Mouse (Mus musculus) adrenal gland, postnatal 4 days (tissue): ENCODE data around the gene Snx1. TPM values are rescaled to one million over a fixed set of nuclear protein-coding genes. Genes with fewer than 3 reads are reported as not detected.

Experiments used
- DNase-seq, 2 experiments: peaks; one replicate each; pipeline ENCODE4 v3.0.0; 2021 to 2022; ENCODE audit warnings: low spot score in 2 of 2, mixed read lengths in 2 of 2
- total RNA-seq, 2 experiments: library from RNA; stranded (reverse); gene quantifications; 2 replicates each; pipeline ENCODE4 v1.2.3; 2021

The Snx1 gene
- total RNA-seq, 2 experiments from 2014 or later, result 107 to 111 TPM

- peak; percentile 92 to 93 for DNase-seq
Measured at GRCm38 (mm10) chr9:66059583-66060307, 66.6 kb downstream of the Snx1 start, which contains the start of gene Ppib. Gene Ppib, plus strand, starts transcription at chr9:66060222.

GRCm38 (mm10) chr9:66053620-66054019, 72.8 kb downstream of the Snx1 start:
- DNase-seq, result no peak

- DNase-seq, result no peak
Measured at GRCm38 (mm10) chr9:66052731-66053130, 73.7 kb downstream of the Snx1 start.

GRCm38 (mm10) chr9:66051493-66051892, 74.9 kb downstream of the Snx1 start:
- no peak for DNase-seq

- no peak for DNase-seq
Measured at GRCm38 (mm10) chr9:66049931-66050601, 76.3 kb downstream of the Snx1 start.

- DNase-seq, result no peak
Measured at GRCm38 (mm10) chr9:66043241-66043640, 83.1 kb downstream of the Snx1 start.

- no peak for DNase-seq
Measured at GRCm38 (mm10) chr9:66042331-66042730, 84.1 kb downstream of the Snx1 start.

- DNase-seq, result no peak
Measured at GRCm38 (mm10) chr9:66040801-66041200, 85.6 kb downstream of the Snx1 start.

GRCm38 (mm10) chr9:66039290-66039689, 87.1 kb downstream of the Snx1 start:
- DNase-seq, result no peak

- no peak for DNase-seq
Measured at GRCm38 (mm10) chr9:66038581-66038980, 87.8 kb downstream of the Snx1 start.

Other genes with a start within 250 kb of the Snx1 start
- gene Pclaf, start 236.3 kb downstream of the Snx1 start, total RNA-seq, result 10 to 100 TPM; 32.7 to 40.6 TPM
- gene Trip4, start 217.8 kb downstream of the Snx1 start, total RNA-seq, result 10 to 100 TPM; 40.0 to 40.7 TPM
- gene Csnk1g1, start 217.7 kb downstream of the Snx1 start, total RNA-seq, result 10 to 100 TPM; 30.3 to 33.1 TPM
- 100 to 1,000 TPM; 441 to 449 TPM for gene Ppib, start 66.4 kb downstream of the Snx1 start, total RNA-seq
- gene Snx22, start 56.9 kb downstream of the Snx1 start, total RNA-seq, result 1 to 10 TPM; 1.3 to 2.9 TPM
- 100 to 1,000 TPM; 103 TPM for gene Ciao2a, start within 50 bp of the Snx1 start, total RNA-seq
- 1 to 10 TPM; 7.6 to 9.7 TPM for gene Dapk2, start 31.6 kb upstream of the Snx1 start, total RNA-seq
- 10 to 100 TPM; 43.3 to 51.3 TPM for gene Herc1, start 223.9 kb upstream of the Snx1 start, total RNA-seq